Mouse (Mus musculus): ENCODE measurements at regions not wholly inside any gene's neighbourhood (a gene's known extent, or its start where the extent isn't known, plus 50 kb on each side); places are given as distances from the start of the nearest gene placed in this dataset.

- no peak for TF ChIP-seq CTCF (IDR thresholded peaks at IDR 0.05; ENCODE audit: low read depth)
- TF ChIP-seq EP300 (IDR thresholded peaks at IDR 0.05; ENCODE audit: low read depth) = no peak
Observed at GRCm38 (mm10) chr4:31426169-31427030, 537.5 kb upstream of the Map3k7 start.

Measured in liver, postnatal 0 days (tissue).